Mouse (Mus musculus): ENCODE measurements around the gene Gm11114. TPM values are rescaled to one million over a fixed set of nuclear protein-coding genes. Genes with fewer than 3 reads are reported as not detected.

The Gm11114 gene
- total and polyA plus RNA-seq, 3 experiments: not detected

DNA sequence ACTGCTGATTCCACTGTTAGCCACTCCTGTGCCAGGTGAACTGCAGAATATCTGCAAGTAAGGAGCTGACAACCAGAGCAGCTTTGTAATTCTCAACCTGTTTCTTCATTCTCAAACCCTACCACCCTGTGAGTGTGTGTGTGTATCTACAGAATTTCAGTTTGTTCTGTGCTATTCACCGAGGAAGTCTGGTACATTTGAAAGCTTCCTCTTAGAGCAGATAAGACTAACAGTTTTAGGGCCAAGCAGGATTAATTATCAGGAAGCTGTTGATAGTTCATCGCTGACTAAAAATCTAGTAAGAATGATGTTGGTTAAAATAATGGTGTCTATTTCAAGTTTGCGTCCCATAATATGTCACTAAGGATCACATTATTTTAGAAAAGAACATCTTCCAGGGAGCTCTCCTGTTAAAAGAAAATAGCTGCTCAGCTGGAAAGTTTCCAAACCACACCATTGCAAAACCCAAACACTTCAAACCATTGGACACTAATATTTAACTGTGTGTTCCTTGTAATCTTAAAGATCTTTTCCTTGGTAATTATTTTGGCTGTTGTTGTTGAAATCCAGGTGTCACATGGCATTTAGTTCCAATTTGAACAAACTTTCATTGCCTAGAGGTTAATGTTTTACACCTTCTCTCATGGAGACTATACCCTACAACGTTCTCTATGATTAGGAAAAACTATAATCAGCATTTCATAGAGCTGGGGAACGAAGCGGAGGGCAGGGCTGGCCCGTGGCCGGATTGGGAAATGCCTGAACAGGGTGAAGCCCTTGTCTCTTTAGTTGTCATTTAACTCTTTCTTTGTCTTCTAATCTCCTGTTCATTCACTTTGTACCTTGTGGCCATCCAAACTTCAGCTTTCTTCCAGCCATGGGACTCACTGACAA is 30.6 kb downstream of the Gm11114 start:
- peaks cover 16 to 25% of the 10 kb centered on the region in 2 experiments for H3K4me1 ChIP-seq (ENCODE audit: control insufficient read depth in 1 of 2, insufficient read depth in 2 of 2, low read length in 2 of 2)
- H3K9me3 ChIP-seq (replicated peaks; ENCODE audit: insufficient read depth, low read length): no peaks in the 10 kb centered on the region
- peaks cover 0 to 44% of the 10 kb centered on the region in 2 experiments; a peak in 2 of 4 replicates for H3K36me3 ChIP-seq (ENCODE audit: control insufficient read depth in 1 of 2, insufficient read depth in 2 of 2, low read length in 2 of 2)
- peak overlapping the region; percentile 97 for H3K27ac ChIP-seq (ENCODE audit: control insufficient read depth, low read depth, low read length)
- DNase-seq (ENCODE audit: low read depth, low spot score): peak; percentile 80
- H3K4me3 ChIP-seq (ENCODE audit: control insufficient read depth in 1 of 2, insufficient read depth in 1 of 2, low read depth in 2 of 2, low read length in 2 of 2): peak overlapping the region; percentile 12 to 14; a peak in 3 of 4 replicates
- peak overlapping the region; percentile 31; the same call in 1 of the 2 replicates for H3K9ac ChIP-seq (ENCODE audit: control insufficient read depth, low read depth, low read length, poor library complexity, severe bottlenecking)
- H3K27me3 ChIP-seq (ENCODE audit: control insufficient read depth in 1 of 2, insufficient read depth in 2 of 2, low read length in 2 of 2): no peaks in the 10 kb centered on the region
- H3K79me2 ChIP-seq (ENCODE audit: control insufficient read depth, insufficient read depth, low read length, poor library complexity): no peaks in the 10 kb centered on the region
- TF ChIP-seq JUND (IDR thresholded peaks at IDR 0.05; ENCODE audit: low read depth, low read length): no peak
- TF ChIP-seq HCFC1 (IDR thresholded peaks at IDR 0.05; ENCODE audit: low read depth, low read length): no peak
- no peak for TF ChIP-seq GABPA (IDR thresholded peaks at IDR 0.05; ENCODE audit: low read depth, low read length)
- no peak for TF ChIP-seq ZKSCAN1 (IDR thresholded peaks at IDR 0.05; ENCODE audit: low read depth, low read length)
- TF ChIP-seq BHLHE40 (IDR thresholded peaks at IDR 0.05; ENCODE audit: borderline replicate concordance, low read depth, low read length): no peak
- no peak for TF ChIP-seq POLR2AphosphoS5 (IDR thresholded peaks at IDR 0.05; ENCODE audit: borderline replicate concordance, low read depth, low read length)
- peak; percentile 82 for TF ChIP-seq TCF12 (IDR thresholded peaks at IDR 0.05; ENCODE audit: low read depth, low read length)
- no peak; the same call in 1 of the 2 replicates for TF ChIP-seq CHD1 (IDR thresholded peaks at IDR 0.05; ENCODE audit: low read depth, low read length)
- TF ChIP-seq MYB (IDR thresholded peaks at IDR 0.05; ENCODE audit: low read depth, low read length): peak; percentile 95
- peak; percentile 82 for TF ChIP-seq ETS1 (IDR thresholded peaks at IDR 0.05; ENCODE audit: low read depth, low read length)
- no peak for TF ChIP-seq NELFE (IDR thresholded peaks at IDR 0.05; ENCODE audit: low read depth, low read length)
- no peak for TF ChIP-seq RAD21 (IDR thresholded peaks at IDR 0.05; ENCODE audit: low read depth, low read length)
- no peak for TF ChIP-seq UBTF (IDR thresholded peaks at IDR 0.05; ENCODE audit: borderline replicate concordance, insufficient read depth, low read depth, low read length)
- TF ChIP-seq KAT2A (conservative IDR thresholded peaks at IDR 0.05; ENCODE audit: low read depth, low read length): no peak
- peak in 1 of 2 experiments; percentile 43; a peak in 1 of 4 replicates for TF ChIP-seq POLR2A (IDR thresholded peaks at IDR 0.05; ENCODE audit: control insufficient read depth in 1 of 2, insufficient read depth in 1 of 2, low read depth in 1 of 2, low read length in 2 of 2, poor library complexity in 1 of 2)
- TF ChIP-seq USF2 (IDR thresholded peaks at IDR 0.05; ENCODE audit: borderline replicate concordance in 1 of 2, insufficient read depth in 1 of 2, low read depth in 1 of 2, low read length in 2 of 2): no peak
- TF ChIP-seq TBP (IDR thresholded peaks at IDR 0.05; ENCODE audit: low read depth, low read length): peak; percentile 62; the same call in 1 of the 2 replicates
- no peak for TF ChIP-seq MAZ (IDR thresholded peaks at IDR 0.05; ENCODE audit: low read depth, low read length)
- no peak for TF ChIP-seq USF1 (IDR thresholded peaks at IDR 0.05; ENCODE audit: low read depth, low read length)
- TF ChIP-seq ELF1 (IDR thresholded peaks at IDR 0.05; ENCODE audit: low read depth, low read length): no peak; the same call in 1 of the 2 replicates
- no peak for TF ChIP-seq E2F4 (IDR thresholded peaks at IDR 0.05; ENCODE audit: borderline replicate concordance, low read depth, low read length)
- no peak for TF ChIP-seq MEF2A (IDR thresholded peaks at IDR 0.05; ENCODE audit: extremely low read depth, insufficient replicate concordance, low read depth, low read length, poor library complexity, severe bottlenecking)
- TF ChIP-seq RCOR1 (IDR thresholded peaks at IDR 0.05; ENCODE audit: low read depth, low read length): peak; percentile 84
- TF ChIP-seq CHD2 (IDR thresholded peaks at IDR 0.05; ENCODE audit: low read length): no peak
- TF ChIP-seq POLR2AphosphoS2 (IDR thresholded peaks at IDR 0.05; ENCODE audit: low read length): no peak
- TF ChIP-seq TAL1 (IDR thresholded peaks at IDR 0.05; ENCODE audit: low read length): 0 out of 2 replicates have a peak, but pooled peaks have one; percentile 10
- peak; percentile 26; the same call in 1 of the 2 replicates for TF ChIP-seq MAFK (IDR thresholded peaks at IDR 0.05; ENCODE audit: borderline replicate concordance, low read depth, low read length)
- no peak for TF ChIP-seq MAX (IDR thresholded peaks at IDR 0.05; ENCODE audit: low read length)
- no peak for TF ChIP-seq ZC3H11A (IDR thresholded peaks at IDR 0.05; ENCODE audit: low read depth, low read length)
- 0 out of 2 replicates have a peak, but pooled peaks have one; percentile 17 for TF ChIP-seq MYC (IDR thresholded peaks at IDR 0.05; ENCODE audit: low read depth, low read length)
- TF ChIP-seq MXI1 (IDR thresholded peaks at IDR 0.05; ENCODE audit: low read depth, low read length): peak; percentile 49
- peak; percentile 92 to 98 for TF ChIP-seq EP300 (IDR thresholded peaks at IDR 0.05; ENCODE audit: low read depth in 1 of 2, low read length in 2 of 2)
- no peak for TF ChIP-seq NRF1 (IDR thresholded peaks at IDR 0.05; ENCODE audit: insufficient read depth, low read depth, low read length, poor library complexity, severe bottlenecking)
- TF ChIP-seq ZNF384 (IDR thresholded peaks at IDR 0.05; ENCODE audit: low read depth, low read length): no peak

All from MEL (cell line).